Mouse (Mus musculus) megakaryocyte, adult 5-6 weeks (primary cell): ENCODE measurements around the gene Slc27a2. TPM values are rescaled to one million over a fixed set of nuclear protein-coding genes. Genes with fewer than 3 reads are reported as not detected.
A peak's percentile ranks its signal among the peaks of the same experiment; 100 is the strongest.
"Not testable (repeated sequence)": the region's sequence is repeated elsewhere in the genome, so short reads cannot be mapped to it uniquely, and the experiment has no call there.

Source experiments
- ATAC-seq: 2 replicates; pipeline ENCODE4 v1.8.0; 2016; ENCODE audit warnings: mild to moderate bottlenecking, inconsistent platforms; ENCODE audit not compliant: poor library complexity, severe bottlenecking
- total RNA-seq, 2 experiments: library from RNA; stranded (forward) in 1 of 2; stranded (reverse) in 1 of 2; fragments of 153-499, 151-499 nt in 1 of 2; fragments of 221-1000, 200-1000 nt in 1 of 2; gene quantifications; 2 replicates each; pipeline versions ENCODE4 v1.2.3 to v1.2.4; 2015 to 2017

Slc27a2 gene
- total RNA-seq, 2 experiments from 2014 or later: 0.07 TPM; not detected in 1

DNA sequence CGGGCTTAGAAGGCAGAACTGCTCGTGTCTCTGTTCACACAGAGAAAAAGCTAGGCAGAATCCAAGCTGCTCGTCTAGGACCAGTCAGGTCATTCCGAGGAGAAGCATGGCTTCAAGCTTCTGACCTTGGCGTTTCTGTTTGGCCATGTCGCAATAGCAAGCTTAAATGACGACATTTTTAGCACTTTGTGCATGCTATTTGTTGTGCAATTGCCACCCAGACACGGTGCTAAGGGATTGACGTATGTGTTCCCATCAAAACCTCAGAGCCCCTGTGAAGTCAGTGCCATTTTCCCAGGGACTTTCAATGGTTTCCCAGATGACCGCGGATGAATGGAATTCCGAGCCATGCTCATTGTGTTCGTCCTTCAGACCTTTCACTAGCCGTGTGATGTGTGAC, 48.3 kb downstream of the Slc27a2 start:
- peak; percentile 42 for ATAC-seq

- peak; percentile 60 for ATAC-seq
These were observed 49.9 kb downstream of the Slc27a2 start for GRCm38 (mm10) chr2:126601918-126602600.

DNA sequence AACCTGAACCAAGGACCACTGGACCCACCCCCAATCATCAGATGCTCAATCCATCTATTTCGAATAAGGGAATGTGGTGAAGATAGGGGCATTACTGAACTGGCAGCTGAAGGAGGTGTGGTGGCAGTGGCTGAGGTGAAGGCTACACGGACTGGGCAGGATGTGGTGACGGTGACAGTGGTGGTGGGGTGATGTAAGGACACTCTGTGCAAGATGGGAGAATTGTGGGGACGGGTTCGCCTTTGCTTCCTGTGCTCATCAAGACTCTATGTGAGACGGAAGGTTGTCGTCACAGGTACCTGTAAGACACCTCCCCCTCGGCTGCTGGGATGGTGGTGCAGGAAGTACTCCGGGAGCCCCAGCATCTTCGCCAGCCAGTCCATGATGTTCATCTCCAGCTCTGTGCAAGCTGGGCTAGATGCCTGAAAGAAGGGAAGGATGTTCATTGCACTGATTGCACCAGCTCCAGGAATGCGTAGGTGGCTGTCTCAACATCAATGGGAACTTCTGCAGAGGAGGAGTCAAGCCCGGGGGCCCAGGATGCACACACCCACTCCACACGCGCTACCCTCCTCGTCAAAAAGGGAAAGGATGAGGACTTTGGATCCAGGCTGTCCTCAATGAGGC, 54.0 kb downstream of the Slc27a2 start:
- ATAC-seq: peak; percentile 77

- ATAC-seq: no peak
These were observed 54.5 kb downstream of the Slc27a2 start for GRCm38 (mm10) chr2:126606688-126607062.

DNA sequence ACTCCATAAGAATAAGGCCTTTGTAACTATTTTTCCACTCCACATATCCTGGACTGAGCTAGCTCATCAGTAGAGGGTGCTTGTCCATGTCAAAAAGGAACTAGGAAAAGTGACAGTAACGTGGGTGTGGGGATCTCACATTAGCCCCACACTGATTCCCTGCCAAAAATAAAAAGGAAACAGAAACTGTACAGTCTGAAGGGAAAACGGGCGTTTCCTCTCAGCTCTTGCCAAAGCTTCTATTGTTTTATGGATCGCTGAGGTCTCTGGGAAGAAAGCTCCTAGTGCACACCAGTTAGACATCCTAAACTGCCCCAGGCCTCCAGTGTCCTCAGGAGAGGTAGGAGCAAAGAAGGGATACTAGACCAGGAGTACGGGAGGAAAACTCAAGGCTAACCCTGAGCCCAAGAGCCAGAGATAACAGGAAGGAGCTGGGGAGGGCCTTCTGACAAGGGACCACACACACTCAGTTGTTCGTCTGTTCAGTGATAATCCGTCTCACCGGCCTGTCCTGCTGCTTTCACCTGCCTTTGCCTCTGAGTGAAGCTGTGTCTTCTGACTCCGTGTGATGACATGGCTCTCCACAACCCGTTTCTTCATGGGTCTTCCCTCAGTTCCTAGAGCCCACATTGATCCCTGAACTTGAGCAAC, 55.5 kb downstream of the Slc27a2 start:
- ATAC-seq: 0 out of 2 replicates have a peak, but pooled peaks have one; percentile 12

GRCm38 (mm10) chr2:126609600-126609999, 57.4 kb downstream of the Slc27a2 start:
- ATAC-seq: not testable (repeated sequence)

- no peak for ATAC-seq
These were observed 63.1 kb downstream of the Slc27a2 start for GRCm38 (mm10) chr2:126615355-126615754.

GRCm38 (mm10) chr2:126618470-126619179, 66.4 kb downstream of the Slc27a2 start:
- peak; percentile 80 for ATAC-seq

GRCm38 (mm10) chr2:126619249-126619704, 67.1 kb downstream of the Slc27a2 start, which contains the start of gene Hdc:
Gene Hdc (minus strand): TSS chr2:126619299.
- peak; percentile 31; the same call in 1 of the 2 replicates for ATAC-seq

GRCm38 (mm10) chr2:126622455-126622854, 70.2 kb downstream of the Slc27a2 start:
- no peak for ATAC-seq

GRCm38 (mm10) chr2:126623138-126623537, 70.9 kb downstream of the Slc27a2 start:
- no peak for ATAC-seq

- no peak for ATAC-seq
These were observed 76.3 kb downstream of the Slc27a2 start for GRCm38 (mm10) chr2:126628455-126628995.

DNA sequence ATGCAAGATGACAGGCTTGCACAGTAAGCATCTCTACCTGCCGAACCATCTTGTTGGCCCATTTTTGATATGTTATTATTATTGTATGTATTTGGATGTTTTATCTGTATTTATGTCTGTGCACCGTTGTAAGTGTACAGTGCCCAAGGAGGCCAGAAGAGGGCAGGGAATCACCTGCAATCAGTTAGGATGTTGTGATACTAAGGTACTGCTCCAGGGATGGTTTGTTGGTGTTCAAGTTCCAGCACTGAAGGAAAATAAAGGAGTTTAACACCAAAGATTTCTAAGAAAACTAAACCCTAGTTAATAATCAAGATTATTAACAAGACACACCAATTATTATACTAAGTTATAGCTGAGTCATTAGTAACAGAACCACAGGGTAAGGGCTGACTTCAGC, 81.0 kb downstream of the Slc27a2 start:
- ATAC-seq: no peak

GRCm38 (mm10) chr2:126635939-126636823, 84.0 kb downstream of the Slc27a2 start:
- peak; percentile 94 for ATAC-seq

Other genes with a start within 250 kb of the Slc27a2 start
- 108 TPM in 2 replicates for gene Atp8b4, start 51.7 kb upstream of the Slc27a2 start, total RNA-seq (2015)
- gene Atp8b4, start 51.7 kb upstream of the Slc27a2 start, total RNA-seq (2017): 123 and 127 TPM in 2 replicates
- gene Hdc, start 66.9 kb downstream of the Slc27a2 start, total RNA-seq (2015): 21.5 and 30.3 TPM in 2 replicates
- 42.8 and 48.0 TPM in 2 replicates for gene Hdc, start 66.9 kb downstream of the Slc27a2 start, total RNA-seq (2017)
- gene Gabpb1, start 123.9 kb downstream of the Slc27a2 start, total RNA-seq (2015): 33.0 and 34.7 TPM in 2 replicates
- gene Gabpb1, start 123.9 kb downstream of the Slc27a2 start, total RNA-seq (2017): 23.5 and 29.8 TPM in 2 replicates
- gene Usp8, start 154.9 kb downstream of the Slc27a2 start, total RNA-seq (2015): 65.6 and 66.3 TPM in 2 replicates
- gene Usp8, start 154.9 kb downstream of the Slc27a2 start, total RNA-seq (2017): 68.0 and 88.7 TPM in 2 replicates
- 0.47 and 0.66 TPM in 2 replicates for gene Usp50, start 231.1 kb downstream of the Slc27a2 start, total RNA-seq (2015)
- 0.33 TPM in 1 of 2 replicates, not detected in the other for gene Usp50, start 231.1 kb downstream of the Slc27a2 start, total RNA-seq (2017)